Mouse (Mus musculus): ENCODE results near the gene Wdr61. TPM values are rescaled to one million over a fixed set of nuclear protein-coding genes. Genes with fewer than 3 reads are reported as not detected.
"Not testable (repeated sequence)": the region's sequence is repeated elsewhere in the genome, so short reads cannot be mapped to it uniquely, and the experiment has no call there.

Wdr61 gene
- total RNA-seq, 1 experiment from 2014 or later = 22.5 TPM

GRCm38 (mm10) chr9:54690697-54691096, 43.6 kb downstream of the Wdr61 start:
- ATAC-seq (ENCODE audit: extremely low read depth, insufficient number of reproducible peaks, low FRiP score, poor library complexity, severe bottlenecking) = not testable (repeated sequence)

- no peak for ATAC-seq (ENCODE audit: extremely low read depth, insufficient number of reproducible peaks, low FRiP score, poor library complexity, severe bottlenecking)
Observed at GRCm38 (mm10) chr9:54689446-54689845, 44.9 kb downstream of the Wdr61 start.

- ATAC-seq (ENCODE audit: extremely low read depth, insufficient number of reproducible peaks, low FRiP score, poor library complexity, severe bottlenecking) = no peak
Observed at GRCm38 (mm10) chr9:54687246-54688236, 46.8 kb downstream of the Wdr61 start.

- no peak for ATAC-seq (ENCODE audit: extremely low read depth, insufficient number of reproducible peaks, low FRiP score, poor library complexity, severe bottlenecking)
Observed at GRCm38 (mm10) chr9:54683814-54684605, 50.3 kb downstream of the Wdr61 start.

- no peak for ATAC-seq (ENCODE audit: extremely low read depth, insufficient number of reproducible peaks, low FRiP score, poor library complexity, severe bottlenecking)
Observed at GRCm38 (mm10) chr9:54682846-54683245, 51.5 kb downstream of the Wdr61 start.

- ATAC-seq (ENCODE audit: extremely low read depth, insufficient number of reproducible peaks, low FRiP score, poor library complexity, severe bottlenecking) = peak; percentile 48; the same call in 1 of the 2 replicates
Observed at GRCm38 (mm10) chr9:54676531-54676986, 57.8 kb downstream of the Wdr61 start.

- no peak for ATAC-seq (ENCODE audit: extremely low read depth, insufficient number of reproducible peaks, low FRiP score, poor library complexity, severe bottlenecking)
Observed at GRCm38 (mm10) chr9:54673887-54674286, 60.4 kb downstream of the Wdr61 start.

GRCm38 (mm10) chr9:54671962-54672361, 62.4 kb downstream of the Wdr61 start:
- no peak for ATAC-seq (ENCODE audit: extremely low read depth, insufficient number of reproducible peaks, low FRiP score, poor library complexity, severe bottlenecking)

GRCm38 (mm10) chr9:54668455-54668854, 65.9 kb downstream of the Wdr61 start:
- ATAC-seq (ENCODE audit: extremely low read depth, insufficient number of reproducible peaks, low FRiP score, poor library complexity, severe bottlenecking) = no peak

GRCm38 (mm10) chr9:54666116-54666515, 68.2 kb downstream of the Wdr61 start:
- ATAC-seq (ENCODE audit: extremely low read depth, insufficient number of reproducible peaks, low FRiP score, poor library complexity, severe bottlenecking) = no peak

Other genes starting within 250 kb of the Wdr61 start
- gene Dmxl2, start 232.9 kb downstream of the Wdr61 start, total RNA-seq (2017) = 117 and 119 TPM in 2 replicates
- gene Sh2d7, start 195.5 kb downstream of the Wdr61 start, total RNA-seq (2017) = not detected in 2 replicates
- 2.1 and 3.1 TPM in 2 replicates for gene Cib2, start 174.3 kb downstream of the Wdr61 start, total RNA-seq (2017)
- 14.4 and 14.8 TPM in 2 replicates for gene Idh3a, start 148.2 kb downstream of the Wdr61 start, total RNA-seq (2017)
- gene Acsbg1, start 72.6 kb downstream of the Wdr61 start, total RNA-seq (2017) = 1.5 and 1.6 TPM in 2 replicates
- gene Dnaja4, start 35.6 kb downstream of the Wdr61 start, total RNA-seq (2017) = 1.4 and 2.3 TPM in 2 replicates
- gene Crabp1, start 30.2 kb upstream of the Wdr61 start, total RNA-seq (2017) = not detected in 2 replicates
- gene Ireb2, start 129.3 kb upstream of the Wdr61 start, total RNA-seq (2017) = 42.1 and 49.6 TPM in 2 replicates
- gene Hykk, start 182.8 kb upstream of the Wdr61 start, total RNA-seq (2017) = 0.23 and 0.37 TPM in 2 replicates
- 114 and 125 TPM in 2 replicates for gene Psma4, start 216.3 kb upstream of the Wdr61 start, total RNA-seq (2017)
- not detected in 2 replicates for gene AY074887, start 216.5 kb upstream of the Wdr61 start, total RNA-seq (2017)
- not detected in 2 replicates for gene Chrna5, start 246.4 kb upstream of the Wdr61 start, total RNA-seq (2017)